Mouse (Mus musculus) lung, postnatal 0 days (tissue): Measurements from ENCODE around the gene Gramd1c.

Experiments used
- CTCF ChIP-seq: IDR thresholded peaks from 2 replicates; pipeline ENCODE4 v1.5.1; 2016; ENCODE audit warnings: antibody characterized with exemption, mild to moderate bottlenecking
- EP300 ChIP-seq: IDR thresholded peaks from 2 replicates; pipeline ENCODE4 v1.6.1; 2016; ENCODE audit warnings: antibody characterized with exemption, mild to moderate bottlenecking, control low read depth

GRCm38 (mm10) chr16:44026210-44026609 lies 36.9 kb downstream of the Gramd1c start:
- TF ChIP-seq CTCF, result no peak
- TF ChIP-seq EP300, result no peak
